In genomic region chr3:89246261-89247100, GRCm38 (mm10) we compare ENCODE assay signal across 8 mouse cellular contexts. TPM values are rescaled to one million over a fixed set of nuclear protein-coding genes. Genes with fewer than 3 reads are reported as not detected.
A peak's percentile ranks its signal among the peaks of the same experiment; 100 is the strongest.
DNase-seq lines count a peak whose midpoint lies in the region; ATAC-seq and TF ChIP-seq lines count a peak whose summit lies in the region.

TSS of gene Trim46 (minus strand) at chr3:89246309.

- H3K4me1 ChIP-seq in heart, embryonic 11.5 days (ENCODE audit: control insufficient read depth, insufficient read depth, low read length): peaks cover 35% of the 10 kb centered on the region
- H3K4me1 ChIP-seq in kidney, embryonic 16.5 days (ENCODE audit: insufficient read depth, low read length): peaks cover 53% of the 10 kb centered on the region
- peaks cover 63% of the 10 kb centered on the region for H3K4me1 ChIP-seq in liver, embryonic 12.5 days

- H3K4me2 ChIP-seq in heart, embryonic 11.5 days: peak within 1 kb of the TSS; percentile 75
- peak within 1 kb of the TSS; percentile 92 for H3K4me2 ChIP-seq in kidney, embryonic 16.5 days (replicated peaks; ENCODE audit: low read depth, low read length)
- H3K4me2 ChIP-seq in liver, embryonic 12.5 days: peak within 1 kb of the TSS; percentile 88

- no peaks in the 10 kb centered on the region for H3K9me3 ChIP-seq in heart, embryonic 11.5 days (replicated peaks; ENCODE audit: control insufficient read depth, low read length)
- H3K9me3 ChIP-seq in kidney, embryonic 16.5 days (ENCODE audit: low read length): no peaks in the 10 kb centered on the region
- no peaks in the 10 kb centered on the region for H3K9me3 ChIP-seq in liver, embryonic 12.5 days (replicated peaks)

- WGBS in heart, embryonic 11.5 days (ENCODE audit: insufficient replicate concordance): under 1% methylated on average over 42 of the region's 42 CpGs
- under 1% methylated on average over 42 of the region's 42 CpGs for WGBS in kidney, embryonic 16.5 days
- WGBS in liver, embryonic 12.5 days (ENCODE audit: insufficient replicate concordance): under 1% methylated on average over 42 of the region's 42 CpGs

- H3K27me3 ChIP-seq in heart, embryonic 11.5 days (ENCODE audit: control insufficient read depth, insufficient read depth, low read length): peaks cover 21% of the 10 kb centered on the region
- peaks cover 7% of the 10 kb centered on the region; the same call in 1 of the 2 replicates for H3K27me3 ChIP-seq in kidney, embryonic 16.5 days (ENCODE audit: insufficient read depth, low read length)
- H3K27me3 ChIP-seq in liver, embryonic 12.5 days (replicated peaks): peaks cover 53% of the 10 kb centered on the region
- H3K27me3 ChIP-seq in splenic B cell, adult 2 months (ENCODE audit: control insufficient read depth, insufficient read depth, low read length, poor library complexity, severe bottlenecking): no peaks in the 10 kb centered on the region

- peak within 1 kb of the TSS; percentile 82 for H3K9ac ChIP-seq in heart, embryonic 11.5 days (ENCODE audit: low read depth, low read length)
- peak within 1 kb of the TSS; percentile 86 for H3K9ac ChIP-seq in kidney, embryonic 16.5 days (replicated peaks; ENCODE audit: low read length)
- H3K9ac ChIP-seq in liver, embryonic 12.5 days: peak within 1 kb of the TSS; percentile 76

- peak; percentile 96 for TF ChIP-seq CTCF in brain, embryonic 14.5 days (IDR thresholded peaks at IDR 0.05; ENCODE audit: borderline replicate concordance, extremely low read depth, insufficient read depth, insufficient read length)

- peak; percentile 89 for ATAC-seq in erythroblast, adult 5-6 weeks (replicated peaks; ENCODE audit: low FRiP score, poor library complexity, severe bottlenecking)
- peak; percentile 46 for ATAC-seq in heart, embryonic 11.5 days (replicated peaks; ENCODE audit: insufficient number of reproducible peaks, low FRiP score, low TSS enrichment)
- ATAC-seq in kidney, embryonic 16.5 days (ENCODE audit: low FRiP score, low TSS enrichment): peak; percentile 59
- ATAC-seq in liver, embryonic 12.5 days: peak; percentile 66

- no peaks in the 10 kb centered on the region; the same call in 1 of the 2 replicates for H3K36me3 ChIP-seq in heart, embryonic 11.5 days (ENCODE audit: control insufficient read depth, insufficient read depth, low read length)
- peaks cover 10% of the 10 kb centered on the region; the same call in 1 of the 2 replicates for H3K36me3 ChIP-seq in kidney, embryonic 16.5 days (ENCODE audit: insufficient read depth, low read length)
- peaks cover 18% of the 10 kb centered on the region for H3K36me3 ChIP-seq in liver, embryonic 12.5 days
- peaks cover 4% of the 10 kb centered on the region; the same call in 1 of the 2 replicates for H3K36me3 ChIP-seq in splenic B cell, adult 2 months (ENCODE audit: control insufficient read depth, insufficient read depth, low read length, poor library complexity, severe bottlenecking)

- DNase-seq in CD4-positive, CD25-positive, alpha-beta regulatory T cell, adult 2 months (ENCODE audit: low read depth, low spot score): peak; percentile 92
- DNase-seq in brain, embryonic 14.5 days (ENCODE audit: low read depth): peak; percentile 97
- peak; percentile 92 for DNase-seq in naive thymus-derived CD4-positive, alpha-beta T cell, adult 2 months (ENCODE audit: low read depth)
- DNase-seq in splenic B cell, adult 2 months (ENCODE audit: low read depth, low spot score): peak; percentile 91

- H3K27ac ChIP-seq in heart, embryonic 11.5 days (ENCODE audit: low read depth, low read length): peak within 1 kb of the TSS; percentile 64
- H3K27ac ChIP-seq in kidney, embryonic 16.5 days (ENCODE audit: low read length): peak within 1 kb of the TSS; percentile 84
- H3K27ac ChIP-seq in liver, embryonic 12.5 days: peak within 1 kb of the TSS; percentile 49; the same call in 1 of the 2 replicates

- H3K4me3 ChIP-seq in heart, embryonic 11.5 days (ENCODE audit: low read depth, low read length): peak within 1 kb of the TSS; percentile 78
- H3K4me3 ChIP-seq in kidney, embryonic 16.5 days (ENCODE audit: low read length): peak within 1 kb of the TSS; percentile 89
- H3K4me3 ChIP-seq in liver, embryonic 12.5 days: peak within 1 kb of the TSS; percentile 75

- peak; percentile 18; the same call in 1 of the 2 replicates for TF ChIP-seq POLR2A in brain, embryonic 14.5 days (IDR thresholded peaks at IDR 0.05; ENCODE audit: borderline replicate concordance, extremely low read depth, insufficient read depth, insufficient read length, poor library complexity, severe bottlenecking)

RNA-seq across cellular contexts. Expression of gene Trim46, which starts in this region (rescaled TPM):
- 131 and 144 TPM in 2 replicates for polyA plus RNA-seq in brain, embryonic 14.5 days (2012; rRNA removed)
- total RNA-seq in erythroblast, adult 5-6 weeks (2015; ENCODE audit: low replicate concordance): not detected in 2 replicates
- not detected in 2 replicates for total RNA-seq in erythroblast, adult 5-6 weeks (2017; ENCODE audit: low replicate concordance)
- polyA plus RNA-seq in heart, embryonic 11.5 days (2014; fragmentation: Nextera tagmentation; extraction: Ambion mirVana): 0.56 and 1.1 TPM in 2 replicates
- 4.7 and 6.0 TPM in 2 replicates for polyA plus RNA-seq in kidney, embryonic 16.5 days (2015; fragmentation: Nextera tagmentation; extraction: Ambion mirVana)
- 0.31 and 0.38 TPM in 2 replicates for polyA plus RNA-seq in liver, embryonic 12.5 days (2016; fragmentation: Nextera tagmentation; extraction: Ambion mirVana)

Comparison
In these comparisons a context has a peak if more than half of its experiments do, and no peak if none do; other contexts are left out.
1. Peak in every context shown above with its lines: DNase-seq, ATAC-seq, H3K4me3 ChIP-seq and H3K27ac ChIP-seq.
2. RNA of gene Trim46 (polyA plus RNA-seq): 131 to 144 TPM in brain, embryonic 14.5 days; 4.7 to 6.0 TPM in kidney, embryonic 16.5 days, 0.56 to 1.1 TPM in heart, embryonic 11.5 days and 0.31 to 0.38 TPM in liver, embryonic 12.5 days; every median in the first group is over 10 times any median in the second.
3. Peak in ATAC-seq in erythroblast, adult 5-6 weeks; RNA of the gene not detected or under 1 TPM.
4. Peak in ATAC-seq, H3K4me3 ChIP-seq, H3K27ac ChIP-seq, H3K9ac ChIP-seq and H3K4me2 ChIP-seq in liver, embryonic 12.5 days; RNA of the gene not detected or under 1 TPM.